Mouse (Mus musculus): ENCODE data around the gene Kcnip4. TPM values are rescaled to one million over a fixed set of nuclear protein-coding genes. Genes with fewer than 3 reads are reported as not detected.

Kcnip4 gene
- total RNA-seq, 2 experiments from 2014 or later, result 0.11 TPM; not detected in 1

DNA sequence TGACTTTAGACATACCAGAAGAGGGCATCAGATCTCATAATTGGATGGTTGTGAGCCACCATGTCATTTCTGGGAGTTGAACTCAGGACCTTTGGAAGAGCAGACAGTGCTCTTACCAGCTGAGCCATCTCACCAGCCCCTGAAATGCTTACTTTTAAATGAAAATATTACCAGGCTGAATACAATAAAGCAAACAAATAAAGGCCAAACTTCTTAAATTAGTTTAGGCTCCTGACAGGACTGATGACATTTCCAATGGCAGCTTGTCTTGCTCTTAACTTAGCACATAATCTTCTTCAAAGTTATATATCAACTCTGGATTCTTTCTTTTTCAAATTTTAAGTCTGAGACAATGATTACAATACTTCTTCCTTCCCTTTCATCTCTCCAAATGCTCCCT, 252.8 kb downstream of the Kcnip4 start:
- no peak for DNase-seq (ENCODE audit: low spot score)
- intact Hi-C loops (cut with DNase I), result no loop called here

DNA sequence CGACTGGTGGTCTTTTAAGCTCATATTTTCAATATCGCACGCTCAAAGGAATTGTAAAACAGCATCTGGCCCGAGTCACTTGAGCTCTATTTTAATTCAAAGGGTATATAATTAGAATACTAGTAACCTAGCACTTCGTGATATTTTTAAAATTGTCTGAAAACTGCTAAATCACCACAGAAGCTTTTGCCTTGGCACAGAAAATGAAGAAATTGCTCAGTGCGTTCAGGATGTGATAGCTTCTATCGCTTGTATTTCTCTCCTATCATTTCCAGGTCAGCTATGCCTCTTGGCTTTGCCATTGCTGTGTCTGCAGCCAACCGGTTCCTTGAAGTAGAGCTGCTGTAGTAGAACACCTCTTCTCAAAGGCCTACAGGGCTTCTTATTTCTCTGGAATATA, 255.9 kb downstream of the Kcnip4 start:
- intact Hi-C loops (cut with DNase I), result no loop called here
- no peak for DNase-seq (ENCODE audit: low spot score)

DNA sequence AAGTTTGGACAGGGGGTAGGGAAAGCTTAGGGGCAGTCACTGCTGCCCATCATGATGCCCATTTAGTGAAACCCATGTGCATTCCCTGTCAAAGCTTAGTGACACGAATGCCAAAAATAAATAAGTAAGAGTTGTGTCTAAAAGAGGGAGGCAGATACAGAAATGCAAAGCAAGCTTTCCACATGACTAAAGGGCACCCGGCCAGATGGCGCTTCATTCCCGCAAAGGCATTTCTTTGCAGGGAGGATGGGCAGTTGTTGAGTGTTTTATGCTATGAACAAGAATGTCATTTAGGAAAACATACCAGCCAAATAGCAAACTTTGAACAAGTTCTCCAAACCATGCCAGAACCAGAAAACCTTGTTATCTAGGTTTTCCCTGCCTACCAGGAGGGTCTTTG, 265.4 kb downstream of the Kcnip4 start:
- no peak for DNase-seq (ENCODE audit: low spot score)
- intact Hi-C loops (cut with DNase I), result no loop called here

DNA sequence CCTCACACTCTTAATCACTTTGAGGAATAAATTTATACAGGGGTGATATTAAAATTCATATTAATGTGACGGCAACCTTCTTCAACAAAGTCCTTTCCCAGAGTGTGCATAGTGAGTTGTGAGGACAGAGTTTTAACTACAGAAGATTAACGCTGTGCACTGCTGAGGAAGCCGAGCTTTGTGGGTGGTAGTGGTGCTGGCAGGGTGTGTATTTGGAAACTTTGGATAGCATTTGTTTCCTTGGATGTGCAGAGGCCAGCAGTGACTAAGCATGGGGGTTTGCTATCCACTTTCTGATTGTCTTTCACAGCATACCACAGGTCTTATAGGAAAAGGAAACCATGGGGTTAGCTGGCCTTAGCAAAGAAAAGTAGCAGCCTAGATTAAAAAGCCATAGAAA, 267.9 kb downstream of the Kcnip4 start:
- intact Hi-C loops (cut with DNase I), result no loop called here
- no peak for DNase-seq (ENCODE audit: low spot score)

DNA sequence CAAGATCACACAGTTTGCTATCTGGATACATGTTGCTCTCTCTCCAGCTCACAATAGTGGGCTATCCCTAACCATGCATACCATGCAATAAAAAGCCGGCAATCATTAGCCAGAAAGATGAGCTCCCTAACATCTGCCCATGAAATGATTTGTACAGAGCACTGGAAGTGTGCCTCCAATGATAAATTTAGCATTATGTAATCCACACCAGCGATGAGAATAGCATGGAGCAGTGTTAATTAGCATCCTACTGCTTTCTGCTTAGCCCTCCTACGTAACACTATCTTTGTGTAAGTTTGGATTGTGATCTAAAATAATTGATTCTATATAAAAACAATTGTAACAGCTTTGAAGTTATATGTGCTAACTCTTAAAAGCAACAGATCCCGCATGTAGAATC, 268.7 kb downstream of the Kcnip4 start:
- DNase-seq (ENCODE audit: low spot score), result no peak
- intact Hi-C loops (cut with DNase I), result no loop called here

DNA sequence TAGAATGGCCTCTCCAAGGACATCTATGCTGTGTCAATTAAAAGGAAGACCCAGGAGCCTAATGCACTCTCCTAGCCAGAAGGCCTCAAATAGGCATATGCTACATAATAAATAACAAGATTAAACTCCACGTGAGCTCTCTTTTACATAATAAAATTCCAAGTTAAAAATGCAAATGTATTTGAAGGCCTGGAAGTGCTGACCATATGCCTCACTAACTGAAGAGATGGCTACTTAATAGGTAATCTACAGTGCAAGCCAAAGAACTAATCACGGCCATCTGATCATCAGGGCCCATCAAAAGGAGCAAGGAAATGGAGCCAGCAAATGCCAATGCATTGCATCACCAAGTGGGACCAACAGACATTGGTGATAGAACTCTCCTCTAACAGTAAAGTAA, 277.6 kb downstream of the Kcnip4 start:
- intact Hi-C loops (cut with DNase I), result no loop called here
- no peak for DNase-seq (ENCODE audit: low spot score)

DNA sequence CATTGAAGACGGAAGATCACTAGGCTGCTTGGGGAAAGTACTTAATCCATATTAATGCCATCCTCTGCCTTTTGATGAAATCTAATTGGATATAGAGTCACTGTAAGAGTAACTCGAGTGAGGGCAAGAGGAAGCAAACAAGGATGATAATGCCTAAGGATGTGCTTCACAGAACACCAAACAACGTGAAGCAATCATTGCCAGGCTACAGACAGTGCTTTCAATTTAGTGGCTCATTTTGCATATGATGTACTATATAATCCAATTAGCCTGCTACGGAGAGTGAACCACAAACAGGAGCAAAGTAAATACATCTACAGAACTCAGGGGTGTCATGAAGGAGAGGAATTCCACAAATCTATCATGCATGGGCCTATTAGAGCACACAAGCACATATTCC, 280.3 kb downstream of the Kcnip4 start:
- no peak for DNase-seq (ENCODE audit: low spot score)
- intact Hi-C loops (cut with DNase I), result no loop called here

DNA sequence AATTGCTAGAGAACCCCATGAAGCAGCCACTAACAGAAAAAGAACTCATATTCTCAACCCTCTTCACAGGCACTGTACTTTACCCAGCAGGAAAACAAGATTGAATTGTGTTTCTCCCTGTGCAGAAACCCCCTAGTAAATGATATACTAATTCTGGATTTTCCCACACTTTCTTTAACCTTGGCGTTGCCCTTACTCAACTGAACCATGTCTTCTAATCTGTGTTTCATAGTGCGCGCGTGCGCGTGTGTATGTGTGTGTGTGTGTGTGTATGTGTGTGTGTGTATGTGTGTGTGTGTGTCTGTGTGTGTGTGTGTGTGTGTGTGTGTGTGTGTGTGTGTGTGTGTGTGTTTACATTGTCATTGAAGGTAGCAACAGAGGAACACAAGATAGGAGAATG, 283.0 kb downstream of the Kcnip4 start:
- no peak for DNase-seq (ENCODE audit: low spot score)
- intact Hi-C loops (cut with DNase I), result no loop called here

DNA sequence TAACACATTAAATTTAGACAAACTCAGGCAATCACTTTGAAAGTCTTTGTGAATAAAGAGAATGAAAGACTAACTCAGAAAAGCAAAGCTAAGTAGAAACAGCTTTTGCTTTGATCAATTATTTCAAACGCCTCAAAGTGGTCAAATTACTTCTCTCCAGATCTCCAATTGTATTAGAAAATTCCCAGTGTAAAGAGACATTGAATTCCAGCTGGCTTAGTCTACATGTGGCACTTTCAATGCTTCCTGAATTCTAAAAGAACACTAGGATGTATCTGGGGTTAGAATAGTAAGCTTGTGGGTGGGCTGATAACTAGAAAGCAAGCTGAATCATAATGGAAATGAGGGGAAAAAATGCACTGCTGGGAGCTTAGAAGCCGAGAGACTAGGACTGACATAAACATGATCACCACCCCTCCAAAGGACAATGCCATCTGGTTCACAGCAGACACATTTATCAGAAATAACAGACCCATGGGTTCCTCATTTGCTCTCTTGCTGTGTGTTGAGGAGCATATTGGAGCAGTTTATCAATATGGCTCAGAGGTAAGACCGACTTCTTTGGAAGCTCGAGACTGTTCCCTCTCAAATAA, 323.4 kb downstream of the Kcnip4 start:
- DNase-seq (ENCODE audit: low spot score), result no peak
- intact Hi-C loops (cut with DNase I), result no loop called here

DNA sequence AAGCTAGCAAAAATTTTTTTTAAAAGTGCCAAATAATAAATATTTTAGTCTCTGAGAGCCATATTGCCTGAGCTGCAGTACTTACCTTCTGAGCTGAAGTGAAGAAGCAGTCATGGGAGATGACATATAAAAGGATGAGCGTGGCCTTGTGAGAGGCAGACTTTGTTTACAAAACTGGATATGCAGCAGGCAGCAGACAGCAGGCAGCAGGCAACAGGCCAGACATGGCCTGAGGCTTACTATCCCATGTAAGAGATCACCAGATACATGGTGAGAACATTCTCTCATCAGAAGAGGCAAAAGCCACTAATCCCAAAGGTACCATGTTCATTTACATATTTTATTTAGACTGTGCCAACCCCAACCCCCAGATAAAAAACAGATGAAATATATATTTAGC, 336.5 kb downstream of the Kcnip4 start:
- intact Hi-C loops (cut with DNase I), result no loop called here
- no peak for DNase-seq (ENCODE audit: low spot score)

DNA sequence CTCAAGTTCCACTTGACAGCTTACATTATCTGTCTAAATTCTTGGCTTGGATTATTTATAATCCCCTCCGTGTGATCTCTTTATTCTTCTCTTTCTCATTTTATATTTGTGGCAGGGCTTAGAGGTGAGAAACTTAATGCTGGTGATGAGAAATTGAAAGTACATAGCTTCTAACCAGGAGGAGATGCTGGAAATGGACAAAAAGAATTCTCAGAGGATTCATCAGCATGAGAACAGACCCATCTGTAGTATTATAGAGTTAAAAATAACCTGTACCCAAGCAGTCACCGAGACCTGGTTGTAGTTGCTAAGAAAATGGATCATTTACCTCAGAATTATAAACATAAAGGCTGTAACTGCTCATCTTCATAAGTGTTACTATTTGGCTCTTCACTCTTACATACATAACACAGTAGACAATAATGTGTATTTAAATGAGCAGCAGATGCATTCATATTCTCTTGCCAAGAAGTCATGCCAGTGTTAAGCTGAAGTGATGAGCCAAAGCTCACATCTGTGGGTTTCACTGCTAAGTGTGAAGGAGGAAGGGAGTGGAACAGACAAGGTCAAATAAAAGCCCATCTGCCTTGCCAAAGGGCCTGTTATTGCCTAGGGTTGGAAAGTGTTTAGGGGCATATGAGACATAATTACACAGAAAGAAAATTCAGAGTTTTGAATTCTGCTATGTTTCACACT, 374.4 kb downstream of the Kcnip4 start:
- intact Hi-C loops (cut with DNase I), result no loop called here
- DNase-seq (ENCODE audit: low spot score), result no peak

DNA sequence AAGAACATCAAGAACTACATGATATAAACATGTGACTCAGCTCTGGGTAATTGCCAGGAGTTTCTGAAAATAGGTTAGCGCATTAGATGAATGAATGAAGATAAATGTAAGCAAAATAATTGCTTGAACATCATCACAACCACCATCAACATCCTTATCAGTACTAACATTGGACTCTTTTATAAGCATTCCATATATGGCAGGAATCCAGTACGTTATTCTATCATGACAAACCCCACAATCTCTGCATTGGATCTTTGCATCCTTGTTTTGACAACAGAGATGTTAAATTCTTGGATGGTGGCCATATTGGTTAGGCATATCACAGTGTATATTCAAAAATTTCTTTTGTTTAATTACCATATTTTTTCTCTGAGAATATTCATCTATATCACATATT, 375.0 kb downstream of the Kcnip4 start:
- no peak for DNase-seq (ENCODE audit: low spot score)
- intact Hi-C loops (cut with DNase I), result no loop called here

DNA sequence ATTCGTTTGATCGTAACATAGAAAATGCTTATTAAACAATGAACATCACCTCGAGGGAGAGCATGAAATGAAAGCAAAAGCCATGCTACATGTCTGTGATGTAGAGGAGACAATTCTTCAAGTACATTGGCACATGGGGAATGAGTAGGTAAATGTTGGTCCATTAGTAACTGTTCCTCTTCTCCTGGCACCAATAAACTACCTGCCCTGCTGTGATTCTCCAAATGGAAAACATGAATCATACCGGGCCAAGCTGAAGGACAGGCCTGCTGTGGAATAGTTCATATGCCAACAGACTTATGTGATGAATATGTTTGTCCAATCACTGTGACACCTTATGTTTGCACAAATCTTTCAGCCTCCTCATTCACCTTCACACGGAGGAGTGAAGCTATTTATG, 429.3 kb downstream of the Kcnip4 start:
- DNase-seq (ENCODE audit: low spot score), result no peak
- intact Hi-C loops (cut with DNase I), result no loop called here

DNA sequence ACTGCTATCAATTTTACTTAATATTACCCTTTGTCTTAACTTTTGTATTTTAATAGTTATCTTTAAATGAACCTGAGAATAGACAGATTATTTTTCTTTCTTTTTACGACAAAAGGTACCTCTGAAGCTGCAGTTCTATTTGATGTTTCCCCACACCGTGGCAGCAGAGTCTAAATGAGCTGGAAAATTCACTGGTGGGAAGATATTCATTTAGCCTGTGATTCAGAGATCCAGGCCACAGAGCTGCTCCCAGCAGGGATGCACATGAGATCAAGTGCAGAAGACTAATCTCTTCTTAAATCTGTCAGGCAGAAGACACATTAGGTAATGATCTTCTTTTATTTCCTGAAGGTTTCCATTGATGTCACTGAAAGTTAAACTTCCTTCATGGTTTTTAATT, 429.8 kb downstream of the Kcnip4 start:
- intact Hi-C loops (cut with DNase I), result no loop called here
- no peak for DNase-seq (ENCODE audit: low spot score)

DNA sequence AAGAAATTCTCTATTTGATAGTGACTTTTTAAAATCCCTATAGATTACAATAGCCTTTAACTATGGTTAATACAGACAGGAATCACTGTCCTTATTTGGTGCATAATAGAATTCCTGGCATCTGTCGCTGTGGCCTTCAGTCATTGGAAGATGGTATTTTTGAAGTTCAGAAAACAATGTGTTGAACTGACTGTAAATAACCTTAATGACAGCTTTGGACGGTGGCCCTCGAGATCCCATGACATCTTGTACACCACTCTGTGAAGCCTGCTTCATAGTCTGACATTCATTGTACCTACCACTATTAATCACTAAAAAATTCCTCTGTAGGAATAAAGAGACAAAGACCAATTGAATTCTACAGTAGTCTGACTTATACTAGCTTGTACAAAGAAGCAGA, 430.4 kb downstream of the Kcnip4 start:
- intact Hi-C loops (cut with DNase I), result no loop called here
- DNase-seq (ENCODE audit: low spot score), result no peak

DNA sequence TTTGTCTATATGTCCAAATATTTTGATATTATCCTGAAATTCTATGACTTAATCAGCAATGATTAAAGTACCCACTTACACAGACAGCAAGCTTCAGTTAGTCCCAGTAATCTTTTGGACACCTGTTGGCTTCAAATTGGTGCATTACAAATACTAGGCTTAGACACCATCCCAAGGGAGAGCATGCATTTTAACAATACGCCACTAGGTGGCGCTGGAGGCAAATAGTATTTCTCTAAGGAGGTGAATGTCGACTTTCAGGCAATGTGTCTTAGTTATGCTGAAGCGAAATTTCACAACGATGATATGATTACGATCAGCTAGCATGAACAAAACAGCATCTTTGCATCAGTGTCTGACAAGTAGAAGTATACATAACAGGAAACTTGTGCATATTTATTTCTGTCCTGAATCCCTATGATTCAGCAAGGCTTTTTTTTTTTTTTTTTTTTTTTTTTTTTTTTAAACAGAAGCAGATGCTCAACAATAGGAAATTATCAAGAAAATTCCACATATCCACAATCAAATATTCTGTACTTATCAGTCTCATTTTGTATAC, 434.5 kb downstream of the Kcnip4 start:
- no peak for DNase-seq (ENCODE audit: low spot score)
- intact Hi-C loops (cut with DNase I), result loop anchor here (2.0 kb wide), 1 partner anchor 259 kb away; no protein-coding TSS in a partner anchor

DNA sequence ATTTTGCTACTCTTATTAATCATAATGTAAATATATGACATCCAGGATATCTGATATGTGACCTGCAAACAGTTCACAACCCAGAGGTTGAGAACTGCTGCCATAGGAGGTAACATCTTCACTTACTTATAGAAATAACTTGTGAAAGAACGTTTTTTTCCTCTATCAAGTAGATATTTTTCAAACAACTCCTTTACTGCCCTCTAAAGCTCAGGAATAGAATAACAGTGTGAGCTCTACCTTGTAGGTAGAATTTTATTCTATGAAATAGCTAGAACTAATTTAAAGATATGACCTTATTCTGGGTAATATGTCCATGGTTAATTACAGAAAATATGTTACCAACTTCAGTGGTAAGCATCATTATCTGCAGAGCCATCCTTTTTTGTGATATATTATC, 459.1 kb downstream of the Kcnip4 start:
- intact Hi-C loops (cut with DNase I), result no loop called here
- no peak for DNase-seq (ENCODE audit: low spot score)

DNA sequence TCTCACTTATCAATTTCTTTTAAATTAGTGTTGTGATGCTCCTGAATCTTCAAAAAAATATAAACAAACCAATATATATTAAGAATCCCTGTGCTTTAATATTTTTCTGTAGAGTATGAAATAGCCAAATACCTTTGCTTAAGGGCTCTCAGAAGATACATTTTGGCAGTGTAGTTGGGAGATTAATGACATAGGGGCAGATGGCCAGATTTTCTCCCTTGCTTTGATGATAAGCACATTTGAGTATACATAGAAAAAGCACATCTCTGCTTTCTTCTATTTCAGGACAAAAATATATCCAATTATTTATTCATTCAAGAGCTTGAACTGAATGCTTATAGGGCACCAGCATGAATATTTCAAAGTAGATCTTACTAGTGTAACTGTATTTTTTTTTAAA, 465.8 kb downstream of the Kcnip4 start:
- no peak for DNase-seq (ENCODE audit: low spot score)
- intact Hi-C loops (cut with DNase I), result no loop called here

DNA sequence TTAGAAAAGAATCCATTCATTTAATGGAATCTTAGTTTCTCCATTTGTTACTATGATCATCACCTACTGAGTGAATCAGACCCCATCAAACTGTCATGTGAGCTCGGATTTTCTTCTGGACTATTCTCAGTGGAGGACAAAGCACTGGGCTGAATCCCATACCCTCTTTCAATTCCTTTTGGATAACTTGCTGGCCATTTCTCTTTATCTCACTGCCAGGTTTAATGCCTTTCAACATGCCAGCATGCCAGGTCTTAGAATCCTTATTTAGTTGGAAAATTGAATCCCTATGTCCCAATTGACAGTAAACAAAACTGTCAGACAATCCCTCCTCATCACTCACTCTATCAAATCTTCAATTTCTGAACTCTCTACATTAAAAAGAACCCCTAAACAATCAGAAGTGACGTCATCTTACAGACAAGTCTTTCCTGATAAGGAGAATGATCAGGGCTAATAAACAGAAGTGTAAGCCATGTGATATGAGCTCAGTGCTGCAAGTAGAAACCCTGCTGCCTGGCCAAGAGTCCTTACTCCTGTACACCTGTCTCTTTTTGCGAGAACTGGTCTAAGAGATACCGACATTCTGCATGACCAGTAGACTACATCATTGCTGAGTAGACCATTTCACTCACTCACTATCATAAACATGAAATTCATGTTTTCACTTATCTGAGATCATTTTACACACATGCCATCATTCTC, 466.9 kb downstream of the Kcnip4 start:
- DNase-seq (ENCODE audit: low spot score), result no peak
- intact Hi-C loops (cut with DNase I), result no loop called here

DNA sequence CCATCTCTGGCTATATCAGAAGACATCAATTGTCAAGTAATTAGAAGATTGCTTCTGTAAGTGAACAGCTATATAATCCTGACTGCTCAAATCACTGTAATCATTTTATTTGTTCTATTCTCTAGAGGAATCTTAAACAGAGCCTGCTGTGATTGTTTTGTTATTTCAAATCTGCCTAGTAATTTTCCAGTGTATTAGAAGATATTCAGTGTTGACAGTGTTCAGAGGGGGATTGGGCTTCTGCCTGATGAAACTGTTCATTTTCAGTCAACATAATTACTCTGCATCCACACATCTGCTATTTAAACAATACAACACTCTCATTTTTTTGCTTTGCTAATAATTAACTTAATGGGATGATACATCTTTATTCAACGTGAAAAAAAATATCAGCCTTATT, 476.7 kb downstream of the Kcnip4 start:
- intact Hi-C loops (cut with DNase I), result no loop called here
- no peak for DNase-seq (ENCODE audit: low spot score)

DNA sequence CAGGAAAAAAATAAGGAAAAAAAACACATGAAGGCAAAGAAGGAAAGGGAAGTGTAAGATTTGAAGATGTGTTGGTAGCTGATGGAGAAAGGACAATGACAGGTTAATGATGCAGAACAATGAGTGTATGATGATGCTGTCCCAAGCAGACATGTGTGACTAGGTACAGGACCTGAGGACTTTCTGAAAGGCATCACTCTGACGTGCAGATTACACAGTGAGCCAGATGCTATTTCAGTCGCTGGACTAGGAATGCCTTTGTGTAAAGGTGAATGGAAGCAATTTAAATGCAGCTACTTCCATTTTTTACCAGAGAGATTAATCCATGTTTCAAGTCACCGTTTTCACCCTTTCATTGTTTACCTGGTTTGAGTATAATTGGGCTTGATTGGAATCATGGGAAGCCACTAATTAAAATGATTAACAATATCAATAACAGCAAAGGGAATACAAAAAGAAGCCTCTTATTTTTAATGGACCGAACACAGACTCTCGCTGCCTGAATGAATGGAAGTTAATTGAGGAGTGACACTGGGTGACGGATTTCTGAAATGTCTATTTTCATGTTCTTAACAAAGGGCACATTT, 483.4 kb downstream of the Kcnip4 start:
- DNase-seq (ENCODE audit: low spot score), result no peak
- intact Hi-C loops (cut with DNase I), result no loop called here
